Mouse (Mus musculus) frontal cortex, postnatal 36 days (tissue): ENCODE measurements around the gene Npepl1.

Experiments
- DNase-seq, 2 experiments: peaks; one replicate each; pipeline ENCODE4 v3.0.0; 2022; ENCODE audit warnings: low spot score in 2 of 2

The Npepl1 gene

DNA sequence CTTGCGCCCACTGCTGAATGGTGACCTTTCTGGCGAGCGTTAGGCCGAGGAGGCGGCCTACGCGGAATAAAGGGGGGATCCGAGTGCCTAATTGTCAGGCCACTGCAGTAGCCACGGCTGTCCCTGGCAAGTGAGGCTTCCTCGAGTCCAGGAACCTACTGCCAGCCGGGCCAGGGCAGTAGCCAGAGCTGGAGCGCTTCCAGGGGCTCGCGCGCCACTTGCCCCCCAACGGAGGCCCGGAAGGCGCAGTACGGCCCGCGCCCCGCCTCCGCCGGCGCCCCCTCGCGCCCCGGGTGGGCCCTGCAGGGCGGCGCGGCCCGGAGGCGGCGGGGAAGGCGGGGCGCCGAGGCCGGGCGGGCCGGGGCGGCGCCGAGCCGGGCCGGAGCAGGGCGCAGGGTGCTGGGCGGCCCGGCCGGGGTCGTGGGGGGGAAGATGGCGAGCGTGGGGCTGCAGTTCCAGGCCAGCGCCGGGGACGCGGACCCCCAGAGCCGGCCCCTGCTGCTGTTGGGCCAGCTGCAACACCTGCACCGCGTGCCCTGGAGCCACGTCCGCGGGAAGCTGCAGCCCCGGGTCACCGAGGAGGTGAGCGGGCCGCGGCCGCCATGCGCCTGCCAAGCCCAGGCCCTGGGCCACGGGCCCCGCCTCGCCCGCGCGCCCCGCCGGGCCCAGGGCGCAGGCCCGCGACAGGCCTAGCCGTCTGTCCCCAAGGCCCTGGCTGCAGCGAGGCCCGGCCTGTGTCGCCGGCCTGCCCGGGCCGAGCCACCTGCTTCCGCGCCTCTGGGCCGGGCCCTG lies at the start of gene Npepl1:
Gene Npepl1, plus strand, starts transcription at position 359 of the 792 bp plus-strand sequence.
- peak; percentile 51 to 52 for DNase-seq

DNA sequence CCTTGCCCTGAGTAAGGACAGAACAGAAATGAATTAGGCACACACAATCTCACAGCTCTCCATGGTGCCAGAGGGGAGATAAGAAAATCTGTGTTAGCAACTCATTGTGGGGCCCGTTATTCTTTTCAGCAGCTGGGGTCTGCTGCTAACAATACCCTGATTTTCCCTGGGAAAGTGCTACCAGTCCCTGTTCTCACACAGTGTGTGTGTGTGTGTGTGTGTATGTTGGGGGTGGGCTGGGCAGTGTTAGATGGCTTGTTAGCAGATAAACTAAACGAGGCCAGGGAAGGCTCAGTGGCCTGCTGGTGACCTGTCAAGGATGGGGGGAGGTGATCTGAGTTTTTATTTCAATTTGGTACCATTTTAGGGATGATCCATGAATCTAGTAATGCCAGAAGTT lies 48.9 kb upstream of the Npepl1 start:
- DNase-seq = no peak

DNA sequence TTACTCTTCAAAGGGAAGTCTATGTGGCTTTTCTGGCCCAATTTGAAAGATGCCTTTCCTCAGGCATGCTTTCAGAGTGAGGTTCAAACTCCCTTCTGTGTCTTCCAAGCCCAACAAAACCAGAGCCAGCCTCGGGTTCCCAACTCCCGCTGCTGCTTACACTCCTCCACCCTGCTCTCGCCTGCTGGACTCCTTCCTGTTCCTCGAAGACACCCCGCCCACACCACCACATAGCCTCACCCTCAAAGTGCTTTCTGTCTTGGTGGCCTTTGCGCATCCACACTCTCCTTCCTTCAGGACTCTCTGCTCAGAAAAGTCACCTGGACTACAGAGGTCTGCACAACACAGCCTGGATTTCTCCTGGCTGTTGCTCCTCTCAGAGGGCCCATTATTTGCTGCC lies 47.1 kb upstream of the Npepl1 start:
- no peak for DNase-seq

DNA sequence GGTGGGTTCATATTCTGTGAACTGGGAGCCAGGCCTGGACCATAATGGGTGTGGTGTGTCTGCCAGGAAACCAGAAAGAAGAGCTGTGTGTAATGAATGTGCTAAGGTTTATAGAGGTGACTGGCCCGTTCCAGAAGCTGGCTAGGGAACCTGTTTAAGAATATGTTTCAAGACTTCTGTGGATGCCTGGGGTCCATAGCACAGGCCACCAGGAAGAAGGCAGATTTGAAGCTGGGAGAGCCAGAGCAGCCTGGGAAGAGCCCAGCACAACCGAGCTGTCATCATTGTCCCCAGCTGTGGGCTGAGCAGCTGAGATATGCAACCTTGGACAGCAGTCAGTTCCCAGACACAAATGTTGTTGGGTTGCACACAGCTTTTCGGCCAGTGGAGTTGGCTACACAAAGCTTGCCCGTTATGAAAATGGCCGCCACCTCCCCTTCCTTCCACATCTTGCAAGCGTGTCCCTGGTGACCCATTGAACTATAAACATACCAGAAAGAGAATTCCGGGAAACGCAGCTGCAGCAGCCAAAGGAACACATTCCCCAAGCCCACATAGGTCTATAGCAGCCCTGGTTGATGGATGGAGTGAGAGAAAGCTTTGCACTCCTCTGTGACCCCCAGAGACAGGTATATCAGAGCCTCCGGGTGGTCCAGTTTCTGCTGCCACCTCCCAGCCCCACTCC lies 46.5 kb upstream of the Npepl1 start:
- DNase-seq = no peak

DNA sequence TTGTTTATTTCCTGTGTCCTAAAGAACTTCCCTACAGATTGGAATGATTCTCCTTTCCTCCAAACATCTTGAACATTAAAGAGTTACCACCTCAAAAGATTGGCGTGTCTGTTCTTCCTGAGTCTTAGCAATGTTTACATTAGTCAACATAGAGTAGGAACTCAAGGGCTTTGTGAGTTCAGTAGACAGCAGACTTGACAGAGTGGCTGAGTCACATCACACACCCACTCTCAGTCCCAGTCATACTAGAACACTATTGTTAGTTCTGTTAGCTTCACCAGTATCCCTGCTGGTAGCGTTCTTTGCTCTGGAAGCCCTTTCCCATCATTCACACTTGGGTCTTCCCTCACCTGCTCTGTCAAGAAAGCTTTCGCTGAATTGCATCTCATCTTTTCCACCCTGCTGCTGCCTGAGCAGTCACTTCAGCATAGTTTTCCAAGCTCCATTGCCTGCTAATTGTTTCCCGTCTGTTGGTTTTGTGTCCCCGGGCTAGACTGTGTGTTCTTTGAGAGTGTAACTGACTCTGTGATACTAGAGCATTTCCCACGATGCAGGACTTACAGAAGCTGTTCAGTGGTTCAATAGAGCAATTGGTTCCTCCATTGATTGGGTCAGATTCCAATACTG lies 42.2 kb upstream of the Npepl1 start:
- peak in 1 of 2 experiments; percentile 24 for DNase-seq

DNA sequence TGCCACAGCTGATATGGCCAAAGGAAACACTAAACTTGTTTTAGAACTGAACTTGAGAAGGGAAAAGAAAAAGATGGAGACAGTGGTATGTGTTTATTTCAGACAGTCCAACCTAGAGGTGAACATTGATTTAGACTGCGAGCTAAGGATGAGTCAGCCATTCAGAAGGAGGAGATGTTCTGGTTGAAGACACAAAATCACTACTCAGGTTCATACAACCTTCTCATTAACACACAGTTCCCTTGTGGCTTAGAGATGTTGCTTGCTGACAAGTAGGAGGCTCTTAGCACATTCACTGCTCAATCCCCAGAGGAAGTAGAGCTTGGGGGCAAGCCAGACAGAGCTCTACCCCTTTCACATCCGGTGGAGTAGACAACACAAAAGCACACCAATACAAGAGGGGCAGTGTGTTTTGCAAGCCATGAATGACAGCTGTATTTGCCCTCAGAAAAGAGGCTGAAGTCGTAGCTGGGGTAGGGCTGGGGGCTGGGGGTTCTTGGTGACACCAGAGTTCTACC lies 40.6 kb upstream of the Npepl1 start:
- no peak for DNase-seq

DNA sequence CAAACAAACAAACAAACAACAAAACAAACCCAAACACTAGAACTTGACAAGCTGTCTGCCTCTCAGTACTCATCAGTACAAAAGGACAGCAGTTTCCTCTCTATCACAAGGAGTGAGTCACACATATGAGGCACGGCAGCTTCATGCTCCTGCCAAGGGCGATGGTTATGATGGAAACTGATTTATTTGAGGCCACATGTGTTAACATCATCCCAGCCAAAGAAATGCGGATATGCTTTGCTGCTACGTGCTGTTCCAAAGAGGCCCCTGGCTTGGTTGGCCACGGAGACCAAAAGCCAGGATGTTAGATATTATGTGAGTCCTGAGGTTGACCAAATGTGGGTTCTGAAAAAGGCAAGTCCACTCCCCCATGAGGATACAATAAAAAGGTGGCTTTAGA lies 38.7 kb upstream of the Npepl1 start:
- DNase-seq = no peak

DNA sequence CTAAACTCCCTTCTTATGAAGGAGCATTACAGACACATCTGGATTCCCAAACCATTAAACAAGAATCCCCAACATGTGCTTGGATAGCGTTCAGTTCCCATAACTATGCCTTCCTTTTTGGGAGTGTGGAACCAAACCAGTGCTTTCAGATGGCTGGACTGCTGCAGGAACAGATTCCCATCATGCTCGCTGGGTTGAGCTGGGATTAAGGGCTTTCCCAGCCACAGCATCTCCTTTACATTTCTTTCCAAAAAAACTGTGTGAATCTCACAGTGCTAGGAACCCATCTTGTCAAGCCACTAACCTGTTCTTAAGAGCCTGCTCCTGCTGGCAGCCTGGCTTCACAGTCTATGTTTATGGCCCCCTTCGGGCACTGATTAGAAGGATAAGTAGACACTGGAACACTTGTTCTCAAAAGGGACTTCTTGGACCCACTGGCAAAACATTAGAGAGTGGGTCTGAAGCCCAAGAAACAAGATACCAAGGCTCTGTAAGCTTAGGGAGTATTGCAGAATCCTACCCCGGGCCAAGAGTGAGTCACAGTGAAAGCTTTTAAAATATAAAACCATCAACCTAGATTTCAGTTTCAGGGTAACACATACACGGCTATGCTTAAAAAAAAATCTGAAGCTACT lies 36.9 kb upstream of the Npepl1 start:
- DNase-seq = peak in 1 of 2 experiments; percentile 4

DNA sequence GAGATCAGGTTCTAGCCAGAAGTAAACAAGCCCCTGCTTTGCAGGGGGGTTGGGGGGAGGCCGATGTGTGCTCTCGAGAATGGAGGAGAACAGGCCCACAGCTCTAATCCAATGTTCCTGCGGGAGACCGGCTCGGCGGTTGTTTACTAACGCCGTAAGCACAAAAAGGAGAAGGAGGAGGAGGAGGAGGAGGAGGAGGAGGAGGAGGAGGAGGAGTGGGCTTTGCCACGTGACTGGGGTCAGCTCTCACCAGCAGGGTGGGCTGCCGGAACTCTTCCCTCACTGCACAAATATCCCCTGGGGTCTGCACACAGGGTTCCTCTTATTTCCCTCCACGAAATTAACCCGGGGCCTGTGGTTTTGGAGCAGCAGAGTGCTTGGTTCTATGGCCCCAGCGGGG lies 35.5 kb upstream of the Npepl1 start:
- no peak for DNase-seq

DNA sequence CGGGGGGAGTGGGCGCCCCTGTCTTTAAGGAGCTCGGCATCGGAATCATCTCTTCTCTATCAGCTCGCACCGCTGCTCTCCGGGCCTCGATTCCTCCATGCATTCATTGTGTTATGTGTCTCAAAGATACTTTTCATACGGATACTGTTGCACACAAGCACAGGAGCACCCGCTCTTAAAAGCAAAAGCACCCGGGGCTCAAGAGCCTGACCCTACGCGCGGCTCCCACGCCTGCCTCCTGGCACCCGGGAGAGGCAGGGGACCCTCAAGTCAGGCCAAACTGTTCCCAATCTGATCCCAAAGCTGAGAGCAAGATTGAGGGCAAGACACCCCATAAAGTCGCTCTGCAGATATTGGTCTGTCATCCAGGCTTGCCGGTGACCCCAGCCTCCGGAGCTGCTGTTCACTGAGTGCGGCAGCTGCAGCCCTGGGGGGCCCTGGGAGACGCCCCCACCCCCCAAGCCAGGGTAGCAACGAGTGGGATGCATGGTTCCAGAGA lies 35.0 kb upstream of the Npepl1 start:
- peak; percentile 8 to 12 for DNase-seq

DNA sequence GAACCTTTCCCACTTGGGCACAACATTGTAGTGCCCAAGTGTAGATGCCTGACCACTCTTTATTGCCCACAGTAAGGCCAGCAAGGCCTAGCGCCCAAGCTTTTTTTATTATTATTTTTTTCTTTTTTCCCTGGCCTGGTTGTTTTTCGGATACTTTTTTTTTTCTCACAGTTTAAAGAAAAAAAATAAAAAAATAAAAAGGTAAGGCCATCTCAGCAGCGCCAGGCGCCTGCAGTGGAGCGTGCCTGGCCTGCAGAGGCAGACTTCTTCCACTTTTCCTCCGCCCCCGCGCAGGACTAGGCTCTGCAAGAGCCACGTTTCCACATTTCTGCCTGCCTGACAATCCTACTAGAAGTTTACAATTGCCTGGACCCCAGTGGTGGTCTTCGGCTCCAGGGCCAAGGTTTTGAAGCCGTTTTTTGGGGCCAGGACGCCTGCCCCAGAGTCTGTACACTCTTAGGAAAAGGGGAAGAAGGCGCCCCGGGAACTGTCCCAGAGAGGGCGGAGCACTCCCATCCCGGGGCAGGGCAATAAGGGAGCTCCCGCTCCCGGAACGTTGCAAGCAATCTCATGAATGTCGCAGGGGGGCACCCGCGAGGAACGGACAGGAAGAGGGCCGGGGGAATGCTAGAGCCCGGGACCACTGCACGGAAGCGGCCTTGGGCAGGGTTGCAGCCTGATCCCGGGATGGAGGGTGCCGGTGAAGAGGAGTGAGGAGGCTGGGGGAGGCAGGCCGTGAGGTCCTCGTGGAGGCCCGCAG lies 34.3 kb upstream of the Npepl1 start, which contains the start of gene Stx16:
Gene Stx16, plus strand, starts transcription at position 636 of the 760 bp plus-strand sequence.
- DNase-seq = peak; percentile 92 to 93

DNA sequence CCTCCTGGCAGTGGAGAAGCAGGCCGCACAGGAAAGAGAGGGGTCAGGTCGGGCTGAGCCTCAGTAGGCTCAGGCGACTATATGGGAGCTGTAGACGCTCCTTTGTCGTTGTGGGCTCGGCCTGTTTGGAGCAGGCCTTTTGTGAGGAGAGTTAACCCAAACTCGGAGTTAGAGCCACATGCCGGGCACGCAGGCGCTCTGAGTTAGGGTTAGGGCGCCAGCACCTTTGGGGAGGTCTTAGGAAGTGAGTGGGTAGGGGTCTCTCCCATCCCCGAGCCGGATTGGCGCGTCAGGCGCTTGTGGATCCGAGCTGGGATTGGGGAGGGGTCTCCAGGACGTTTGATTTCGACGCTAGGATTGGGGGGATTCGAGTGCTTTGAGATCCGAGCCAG lies 33.7 kb upstream of the Npepl1 start:
- no peak for DNase-seq

DNA sequence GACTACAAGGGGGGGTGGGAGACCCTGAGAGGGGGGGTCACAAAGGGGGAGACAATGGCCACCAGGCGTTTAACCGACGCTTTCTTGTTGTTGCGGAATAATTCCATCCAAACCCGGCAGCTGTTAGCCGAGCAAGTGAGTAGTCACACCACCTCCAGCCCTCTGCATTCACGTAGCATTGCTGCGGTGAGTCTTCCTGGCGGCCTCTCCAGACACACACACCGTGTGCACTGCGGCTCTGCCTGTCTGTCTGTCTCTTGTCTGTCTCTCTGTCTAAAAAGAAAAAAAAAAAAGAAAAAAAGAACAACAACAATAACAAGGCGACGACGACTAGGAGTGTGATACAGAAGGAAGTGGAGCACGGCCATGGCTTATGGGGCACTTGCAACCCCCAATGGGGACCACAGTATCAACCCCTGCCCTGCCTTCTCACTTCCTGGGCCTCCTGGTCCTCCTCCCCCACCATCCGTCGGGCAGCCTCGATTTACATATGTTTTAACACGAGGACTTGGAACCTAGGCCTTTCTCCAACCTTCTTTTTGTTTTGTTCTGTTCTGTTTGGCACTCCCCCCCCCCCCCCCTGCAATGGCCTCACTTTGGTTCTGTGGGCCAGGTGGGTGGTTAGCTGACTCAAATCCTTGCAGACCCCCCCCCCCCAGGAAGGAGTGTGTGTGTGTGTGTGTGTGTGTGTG lies 33.0 kb upstream of the Npepl1 start:
- peak in 1 of 2 experiments; percentile 6 for DNase-seq

DNA sequence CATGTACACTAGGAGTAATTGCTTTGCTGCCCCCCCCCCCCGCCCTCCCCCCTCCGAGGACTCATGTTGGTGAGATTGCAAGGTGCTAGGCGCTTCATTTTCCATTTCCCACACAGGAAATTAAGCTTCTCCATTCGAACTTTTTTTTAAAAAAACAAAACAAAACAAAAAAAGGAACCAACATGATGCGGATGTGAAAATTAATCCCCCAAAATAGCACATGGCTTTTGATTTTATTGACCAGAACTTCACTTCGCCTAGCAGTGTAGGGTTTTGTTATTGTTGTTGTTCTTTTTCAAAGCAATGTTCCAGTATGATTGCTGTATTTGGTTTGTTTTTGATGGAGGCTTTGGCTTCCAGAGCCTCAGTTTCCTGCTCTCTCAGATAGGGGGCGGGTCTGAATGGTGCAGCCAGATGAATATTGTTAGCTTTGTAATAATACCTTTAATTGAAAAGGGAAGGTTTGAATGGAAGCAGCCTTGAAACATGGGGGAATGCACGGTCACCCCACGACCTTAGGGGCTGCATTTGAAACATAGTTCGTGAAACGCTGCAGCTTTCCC lies 32.3 kb upstream of the Npepl1 start:
- DNase-seq = no peak

DNA sequence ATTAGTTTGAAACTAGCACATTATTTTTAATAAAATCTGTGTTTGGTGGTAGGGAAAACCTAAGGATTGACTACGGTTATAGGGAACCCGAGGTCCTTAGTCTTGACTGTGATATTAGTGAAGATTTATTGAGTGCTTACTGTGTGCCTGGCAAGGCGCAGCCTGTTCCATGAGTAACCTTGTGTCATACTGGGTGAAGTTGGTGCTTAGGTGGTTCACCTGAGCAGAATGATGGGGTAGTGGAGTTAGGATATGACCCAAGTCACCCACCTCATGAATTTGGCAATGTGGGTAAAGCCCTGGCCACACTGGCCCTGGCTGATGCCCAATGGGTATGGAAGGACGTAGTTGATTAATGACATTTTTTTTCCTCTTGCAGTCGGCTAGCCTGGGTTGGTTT lies 28.3 kb upstream of the Npepl1 start:
- DNase-seq = no peak

DNA sequence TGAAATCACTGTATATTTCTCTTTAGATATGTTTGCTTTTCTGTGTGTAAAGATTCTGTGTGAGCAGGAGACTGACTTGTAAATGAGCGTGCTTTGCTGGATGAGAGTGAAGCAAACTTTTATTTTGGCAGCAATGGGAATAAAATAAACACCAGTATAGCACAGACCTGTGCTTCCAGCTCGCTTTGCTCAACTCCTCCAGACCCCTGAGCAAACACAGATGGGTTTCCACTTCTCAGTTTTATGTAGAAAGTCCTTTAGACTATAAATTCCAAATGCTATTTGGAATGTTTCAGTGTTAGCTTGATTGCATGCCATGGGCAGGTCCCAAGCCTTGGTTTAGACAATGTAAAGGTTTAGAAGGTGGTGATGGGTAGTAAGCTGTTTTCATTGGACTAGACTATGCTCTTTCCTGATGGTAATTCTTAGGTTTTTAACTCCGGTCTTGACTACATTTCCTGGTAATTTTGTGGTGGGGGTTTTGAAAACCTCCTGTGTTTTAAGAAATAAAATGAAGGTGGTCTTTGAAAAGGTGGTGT lies 27.7 kb upstream of the Npepl1 start:
- DNase-seq = no peak

DNA sequence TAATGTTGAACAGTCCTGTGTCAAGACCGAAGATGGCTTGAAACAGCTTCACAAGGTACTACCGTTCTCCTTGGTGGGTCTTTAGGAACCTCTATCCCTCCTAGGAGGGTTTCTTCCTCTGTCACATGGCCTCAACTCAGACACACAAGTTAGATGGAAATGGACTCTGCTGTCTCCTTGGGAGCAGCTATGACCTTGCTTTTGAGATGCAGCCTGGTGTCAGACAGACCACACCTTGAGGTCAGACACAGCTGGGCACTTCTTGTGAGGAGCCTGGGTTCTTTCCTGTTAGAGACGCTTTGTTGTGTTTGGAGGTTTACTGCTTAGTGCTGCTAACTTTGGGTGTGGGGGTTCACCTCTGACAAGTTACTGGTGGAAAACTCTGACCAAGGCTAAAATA lies 15.1 kb upstream of the Npepl1 start:
- no peak for DNase-seq

DNA sequence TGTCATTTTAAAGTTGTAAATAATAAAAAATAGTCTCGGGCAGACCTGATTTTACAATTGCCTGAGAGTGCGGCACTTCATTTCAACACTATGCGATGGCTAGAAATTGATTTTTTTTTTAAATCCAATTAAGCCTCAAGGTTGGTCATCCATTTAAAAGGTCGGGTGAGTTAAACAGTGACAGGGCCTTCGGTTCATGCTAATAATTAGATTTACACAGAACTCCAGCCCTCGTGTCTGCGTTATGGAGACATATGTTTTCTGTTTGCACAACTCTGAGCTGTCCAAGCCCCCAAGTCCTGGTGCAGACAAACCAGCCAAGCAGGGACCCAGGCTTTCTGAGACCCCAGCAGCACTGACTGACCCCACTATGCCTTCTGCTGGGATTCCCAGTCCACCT lies 7.8 kb upstream of the Npepl1 start:
- DNase-seq = no peak

DNA sequence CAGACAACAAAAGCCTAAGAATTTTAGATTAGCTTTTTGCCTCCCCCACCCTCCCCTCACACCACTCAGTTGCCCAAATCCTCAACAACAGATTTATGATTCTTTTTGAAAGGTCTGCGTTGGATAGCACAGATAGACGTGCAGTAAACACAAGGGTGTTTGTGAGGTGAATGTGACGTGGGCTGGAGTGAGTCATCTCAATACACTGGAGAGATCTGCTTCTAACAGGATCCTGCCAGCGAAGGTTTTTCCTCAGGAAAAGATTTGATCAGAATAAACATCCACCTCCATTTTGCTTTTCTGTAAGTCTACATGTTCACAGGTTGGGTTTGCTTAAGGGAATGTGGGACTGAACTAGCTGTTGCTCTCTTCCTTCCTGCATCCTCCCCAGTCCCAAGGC lies 6.6 kb upstream of the Npepl1 start:
- DNase-seq = no peak

DNA sequence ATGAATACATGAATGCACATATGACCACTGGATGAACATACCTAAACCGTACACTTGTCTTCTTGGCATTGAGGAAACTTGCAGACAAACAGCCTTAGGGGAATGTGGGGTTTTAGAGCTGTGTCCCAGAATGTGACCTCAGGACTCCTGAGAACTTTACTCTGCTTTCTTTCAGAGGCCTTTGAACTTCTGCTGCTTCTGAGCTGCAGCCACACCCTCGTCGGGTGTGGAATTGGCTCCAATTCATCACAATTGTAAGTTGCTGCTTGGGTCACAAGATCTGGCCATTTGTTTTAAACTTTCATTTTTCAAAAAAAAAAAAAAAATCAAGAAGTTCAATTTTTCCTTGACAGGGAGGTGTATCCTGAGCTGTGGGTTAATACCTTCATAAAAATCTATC lies 2.8 kb upstream of the Npepl1 start:
- no peak for DNase-seq
